19 mouse cellular contexts compared by ENCODE assay signal in genomic region chr9:92667361-92667881, GRCm38 (mm10).
DNase-seq lines count a peak whose midpoint lies in the region; TF ChIP-seq lines count a peak whose summit lies in the region.
"Had no signal": no experiment of that assay in that cellular context is flagged by ENCODE, and none has a peak within 500 bp of the region (broad histone marks: within the 10 kb centered on the region; RNA-seq: fewer than 3 reads in every experiment).

No protein-coding gene starts in this region.

- no peak for TF ChIP-seq CTCF in layer of hippocampus, adult 2 months (conservative IDR thresholded peaks at IDR 0.05)

- peak overlapping the region; percentile 81 for H3K27ac ChIP-seq in layer of hippocampus, adult 2 months
- H3K27ac ChIP-seq: embryonic facial prominence, embryonic 10.5 days; forebrain, embryonic 10.5 days; heart, embryonic 10.5 days; hindbrain, embryonic 13.5 days; hindbrain, postnatal 0 days had no signal

- DNase-seq in layer of hippocampus, adult 2 months (ENCODE audit: low spot score in 2 of 2): peak; percentile 23 to 34
- no peak for DNase-seq in layer of hippocampus, adult 8-10 months (ENCODE audit: low spot score in 2 of 2)
- peak; percentile 5 for DNase-seq in right cerebral cortex, adult 18-20 months
- no peak for DNase-seq in right cerebral cortex, postnatal 25 days
- peak; percentile 28 for DNase-seq in gonadal fat pad, adult 2 months (ENCODE audit: low read depth)
- no peak for DNase-seq in gastrocnemius, postnatal 4 days (ENCODE audit: low spot score in 2 of 2)
- no peak for DNase-seq in urinary bladder, postnatal 25 days (ENCODE audit: low spot score)
- DNase-seq: adrenal gland, adult 2 months; adrenal gland, postnatal 25 days; cerebellum, adult 2 months; cerebellum, postnatal 10 days; gastrocnemius, postnatal 14 days; heart, adult 11 months; heart, postnatal 10 days had no signal

- no peak overlapping the region for H3K4me3 ChIP-seq in layer of hippocampus, adult 2 months
- H3K4me3 ChIP-seq: embryonic facial prominence, embryonic 10.5 days; forebrain, embryonic 10.5 days; heart, embryonic 10.5 days; hindbrain, embryonic 13.5 days had no signal

Comparison
In these comparisons a context has a peak if more than half of its experiments do, and no peak if none do; other contexts are left out.
1. DNase-seq: peak in layer of hippocampus, adult 2 months (2 of 2), right cerebral cortex, adult 18-20 months (single experiment) and gonadal fat pad, adult 2 months (single experiment); none in layer of hippocampus, adult 8-10 months (0 of 2), right cerebral cortex, postnatal 25 days (single experiment), gastrocnemius, postnatal 4 days (0 of 2) and urinary bladder, postnatal 25 days (single experiment).